Mouse (Mus musculus): ENCODE results near the gene Slc22a18. TPM values are rescaled to one million over a fixed set of nuclear protein-coding genes. Genes with fewer than 3 reads are reported as not detected.

The Slc22a18 gene
- total RNA-seq, 2 experiments from 2014 or later = 0.45 to 0.55 TPM

DNA sequence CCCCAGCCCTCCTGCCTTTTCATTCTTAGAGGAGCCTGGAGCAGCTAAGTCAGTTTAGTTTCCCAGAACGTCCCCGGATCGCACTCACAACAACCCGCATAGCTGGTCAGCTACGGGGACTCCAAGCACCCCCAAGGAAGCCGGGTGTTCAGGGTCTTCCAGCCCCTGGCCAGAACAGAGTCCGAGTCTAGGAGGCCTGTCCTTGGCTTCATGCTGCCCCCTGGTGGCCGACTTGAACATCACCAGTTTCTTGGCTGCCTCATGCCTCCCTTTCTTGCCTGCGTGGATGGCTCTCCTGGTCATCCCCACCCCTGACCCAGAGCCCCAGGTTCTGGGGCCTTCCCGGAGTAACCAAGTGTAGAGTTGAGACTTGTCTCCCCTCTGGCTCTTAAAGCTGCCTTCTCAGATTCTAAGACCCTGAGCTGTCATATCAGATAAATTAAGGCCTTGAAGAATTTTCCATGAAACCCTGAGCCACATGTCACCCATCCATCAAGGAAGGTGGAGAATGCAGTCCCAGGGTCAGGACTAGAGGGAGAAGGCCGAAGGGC lies 9.6 kb upstream of the Slc22a18 start:
- peak; percentile 89 for DNase-seq

DNA sequence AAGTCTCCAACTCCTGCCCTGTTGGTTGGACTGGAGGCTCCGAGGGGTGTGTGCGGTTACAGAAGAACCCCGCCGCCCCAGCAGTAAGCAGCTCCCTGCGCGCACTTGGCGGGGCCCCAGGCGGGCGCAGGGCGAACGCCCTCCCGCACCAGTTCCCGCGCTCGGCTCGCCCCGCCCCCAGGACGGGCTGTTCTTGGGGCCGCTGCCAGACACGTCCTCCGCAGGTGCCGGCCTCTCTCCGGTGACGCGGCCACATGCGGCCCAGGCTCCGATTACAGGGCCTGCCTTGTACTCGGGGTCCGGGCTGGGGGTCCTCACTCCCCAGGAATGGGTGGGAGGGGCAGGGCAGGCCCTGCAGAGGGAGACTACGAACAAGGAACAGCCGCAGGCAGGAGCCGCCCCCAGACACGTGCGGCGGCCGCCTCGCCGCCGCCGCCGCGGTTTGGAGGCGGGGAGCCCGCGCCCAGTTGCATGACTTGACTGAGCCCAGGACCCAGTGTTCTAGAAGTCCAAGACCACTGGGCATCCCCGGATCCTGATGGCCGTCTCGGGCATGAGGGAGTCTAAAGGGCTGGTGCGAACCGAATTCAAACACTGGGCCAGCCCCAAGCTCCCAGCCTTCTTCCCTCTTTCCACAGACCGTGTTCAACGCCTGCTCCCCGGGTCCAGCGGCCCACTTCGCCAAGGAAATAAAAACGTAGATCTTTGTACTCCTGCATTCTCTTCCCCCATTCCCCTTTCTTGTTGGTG lies 8.6 kb upstream of the Slc22a18 start:
- peak; percentile 70 for DNase-seq

DNA sequence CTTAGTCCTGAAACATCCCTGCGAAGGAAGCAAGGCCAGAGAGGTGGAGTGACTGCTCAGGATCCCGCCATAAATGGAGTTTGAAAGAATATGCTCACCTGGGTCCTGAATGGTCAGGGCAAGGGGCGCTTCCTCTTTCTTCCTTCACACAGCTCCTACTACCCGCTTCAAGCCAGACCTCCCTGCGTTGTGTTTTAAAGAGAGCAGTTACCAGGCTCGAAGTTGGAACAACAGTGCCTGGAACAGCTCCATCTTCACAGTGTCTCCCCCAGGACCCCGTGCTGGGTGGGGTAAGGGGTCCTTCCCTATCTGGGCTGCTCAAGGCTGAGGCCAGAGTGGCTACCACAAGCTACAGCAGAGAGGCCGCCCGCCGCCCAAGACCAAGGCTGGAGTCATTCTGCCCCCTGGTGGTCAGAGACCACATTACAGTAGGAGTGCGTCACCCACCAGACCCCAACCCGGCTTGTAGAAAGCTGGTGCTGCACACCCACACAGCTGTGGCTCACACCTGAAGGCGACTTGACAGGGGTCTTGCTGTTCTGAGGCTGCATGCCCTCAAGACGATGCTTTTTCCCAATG lies 7.3 kb upstream of the Slc22a18 start:
- peak; percentile 92 for DNase-seq

DNA sequence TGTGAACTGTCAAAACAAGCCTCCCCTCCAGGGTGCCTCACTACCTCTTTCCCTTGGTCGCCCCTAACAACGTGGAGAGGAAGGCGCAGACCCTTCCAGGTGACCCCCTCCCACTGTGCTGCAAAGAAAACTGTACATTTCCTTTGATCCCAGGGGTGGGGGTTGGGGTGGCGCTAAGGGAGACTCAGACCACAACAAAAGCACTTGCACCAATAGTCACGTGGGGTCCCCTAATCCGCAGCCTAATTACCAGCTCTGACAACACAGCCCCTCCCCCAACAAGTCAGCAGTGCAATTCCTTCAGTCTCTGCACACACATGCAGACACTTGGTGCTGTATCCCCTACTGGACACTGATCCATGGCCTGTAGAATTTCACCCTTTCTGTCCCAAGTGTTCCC lies 5.8 kb upstream of the Slc22a18 start:
- DNase-seq = no peak

DNA sequence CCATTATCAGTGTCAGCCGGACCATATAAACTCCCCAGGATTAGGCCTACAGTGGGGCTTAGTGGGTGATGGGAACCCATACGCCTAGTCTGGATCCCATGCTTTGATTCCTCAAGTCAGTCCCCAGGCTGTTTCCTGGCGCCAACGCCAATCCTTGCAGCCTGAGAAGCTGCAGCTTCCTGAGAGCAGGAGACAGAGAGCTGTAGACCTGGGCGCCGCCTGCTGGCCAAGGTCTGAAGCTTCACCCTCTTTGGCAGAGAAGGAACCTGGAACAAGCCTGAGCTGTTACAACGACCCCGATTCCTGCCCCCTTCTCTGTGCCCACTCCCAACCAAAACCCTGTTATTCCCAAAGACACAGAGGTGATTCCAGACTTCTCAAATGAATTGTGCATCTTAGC lies 3.6 kb upstream of the Slc22a18 start:
- peak; percentile 88 for DNase-seq

DNA sequence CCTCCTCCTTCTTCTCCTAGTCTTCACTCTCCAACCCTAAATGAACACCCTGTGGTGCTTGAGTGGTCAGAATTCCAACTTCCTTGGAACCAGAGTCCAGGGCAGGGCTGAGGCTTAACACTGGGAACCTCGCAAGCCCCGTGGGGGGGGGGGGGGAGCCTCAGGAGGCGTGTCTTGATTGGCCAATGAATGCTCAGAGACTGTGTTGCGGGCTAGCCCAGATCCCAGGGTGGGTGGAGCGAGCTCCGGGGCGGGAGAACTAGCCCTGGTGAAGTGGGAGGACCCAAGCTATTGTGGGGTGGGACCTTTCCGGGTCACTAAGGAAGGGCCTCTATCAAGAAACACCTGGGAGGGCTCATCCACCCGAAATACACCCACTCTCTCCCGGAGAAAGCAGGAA lies 1.3 kb downstream of the Slc22a18 start:
- DNase-seq = no peak

DNA sequence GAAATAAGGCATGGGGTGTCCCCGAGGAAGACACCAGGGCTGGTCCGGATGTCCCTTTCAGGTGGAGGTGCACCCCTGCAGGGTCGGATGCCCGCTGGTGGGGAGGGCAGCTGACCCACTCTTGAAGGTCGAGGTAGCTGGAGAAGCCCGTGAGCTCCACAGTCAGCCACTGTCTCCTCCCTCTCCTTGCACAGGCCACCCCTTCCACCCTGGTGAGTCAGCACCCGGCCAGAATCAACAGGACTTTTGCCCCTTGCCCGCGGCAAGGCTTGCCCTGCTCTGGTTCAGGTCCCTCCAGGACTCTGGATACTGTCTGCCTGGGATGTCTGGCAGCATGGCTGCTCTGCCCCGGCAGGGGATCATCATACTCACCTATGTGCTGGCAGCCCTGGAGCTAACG lies 2.3 kb downstream of the Slc22a18 start:
- DNase-seq = no peak

DNA sequence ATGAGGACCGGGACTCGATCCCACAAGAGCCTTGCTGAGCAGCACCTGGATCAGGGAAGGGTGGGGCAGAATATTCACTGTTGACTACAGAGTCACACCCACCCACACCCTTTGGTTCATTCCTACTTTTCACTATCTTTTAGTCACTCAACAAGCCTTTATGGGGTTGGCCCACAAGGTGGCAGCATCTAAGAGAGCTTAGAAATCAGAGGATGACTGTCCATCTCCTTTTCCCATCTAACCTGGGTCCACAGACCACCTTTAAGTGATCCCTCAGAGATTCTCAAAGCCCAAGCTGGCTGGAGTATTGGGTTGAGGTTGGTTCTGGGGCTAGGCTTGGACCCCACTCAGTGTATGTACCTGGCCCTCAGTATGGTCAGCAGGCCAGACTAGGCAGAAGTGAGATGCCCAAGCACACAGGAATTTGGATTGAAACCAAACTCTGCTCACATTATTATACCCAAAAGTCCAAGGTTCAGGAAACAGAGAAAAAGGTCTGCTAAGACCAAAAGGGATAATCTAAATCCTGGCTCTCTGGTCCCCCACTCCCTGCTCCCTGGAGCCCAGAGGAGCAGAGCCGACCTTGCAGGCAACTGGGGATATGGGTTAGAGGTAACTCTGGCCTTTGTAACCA lies 3.3 kb downstream of the Slc22a18 start:
- DNase-seq = no peak

DNA sequence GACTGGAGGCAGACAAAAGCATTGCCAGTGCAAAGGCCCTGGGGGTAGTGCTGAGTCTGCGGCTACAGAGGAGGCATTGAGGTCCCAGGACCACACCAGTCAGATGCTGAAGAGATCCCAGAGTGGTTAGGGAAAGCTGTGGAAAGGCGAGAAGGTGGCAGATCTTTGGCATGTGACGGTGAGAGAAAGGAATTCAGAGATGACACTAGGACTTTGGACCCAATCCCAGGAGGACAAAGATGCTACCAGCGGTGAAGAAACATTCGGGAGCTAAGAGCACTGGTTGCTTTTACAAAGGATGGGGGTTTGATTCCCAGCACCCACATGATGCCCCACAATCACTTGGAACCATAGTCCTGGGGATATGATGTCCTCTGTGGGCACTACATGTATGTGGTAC lies 4.3 kb downstream of the Slc22a18 start:
- DNase-seq = no peak

DNA sequence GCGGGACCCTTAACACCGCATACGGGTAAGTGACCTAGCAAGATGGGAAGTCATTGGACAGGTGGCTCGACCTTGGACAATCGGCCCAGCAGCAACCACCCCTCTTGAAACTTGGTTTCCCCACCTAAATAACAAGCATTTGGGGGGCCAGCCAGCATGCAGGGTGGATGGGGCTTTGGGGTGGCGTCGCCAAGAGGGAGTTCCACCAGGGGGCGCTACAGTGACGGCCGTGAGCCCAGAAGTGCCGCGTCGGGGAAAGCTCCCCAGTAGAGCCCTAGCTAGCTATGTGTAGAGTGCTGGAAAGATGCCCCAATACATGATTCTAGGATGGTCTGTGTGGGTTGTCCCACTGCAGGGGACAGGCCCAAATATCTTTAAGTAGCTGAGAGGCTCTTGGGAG lies 7.0 kb downstream of the Slc22a18 start:
- peak; percentile 82 for DNase-seq

DNA sequence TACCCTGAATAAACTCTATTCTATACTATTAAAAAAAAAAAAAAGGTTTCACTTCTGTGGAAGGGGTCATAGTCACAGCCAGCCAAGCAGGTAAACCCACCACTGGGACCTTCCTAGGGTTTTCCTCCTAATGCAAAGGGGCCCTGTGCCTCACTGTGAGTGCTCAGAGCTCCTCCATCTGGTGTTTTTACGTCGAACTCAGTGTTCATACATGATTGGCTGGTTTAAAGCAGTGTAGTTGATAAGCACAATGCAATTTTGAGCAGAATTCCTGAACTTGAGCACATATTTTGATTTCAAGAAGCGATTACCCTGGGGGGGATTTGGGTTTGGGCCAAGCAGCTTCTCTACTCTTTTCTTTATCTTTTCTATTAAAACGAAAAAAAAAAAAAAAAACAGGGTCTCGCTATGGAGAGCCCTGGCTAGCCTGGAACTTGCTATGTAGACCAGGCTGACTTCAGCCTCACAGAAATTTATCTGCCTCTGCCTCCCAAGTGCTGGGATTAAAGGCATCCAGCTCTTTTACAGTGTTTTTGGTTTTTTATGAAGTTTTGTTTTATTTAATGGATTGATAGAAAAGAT lies 8.4 kb downstream of the Slc22a18 start:
- no peak for DNase-seq

DNA sequence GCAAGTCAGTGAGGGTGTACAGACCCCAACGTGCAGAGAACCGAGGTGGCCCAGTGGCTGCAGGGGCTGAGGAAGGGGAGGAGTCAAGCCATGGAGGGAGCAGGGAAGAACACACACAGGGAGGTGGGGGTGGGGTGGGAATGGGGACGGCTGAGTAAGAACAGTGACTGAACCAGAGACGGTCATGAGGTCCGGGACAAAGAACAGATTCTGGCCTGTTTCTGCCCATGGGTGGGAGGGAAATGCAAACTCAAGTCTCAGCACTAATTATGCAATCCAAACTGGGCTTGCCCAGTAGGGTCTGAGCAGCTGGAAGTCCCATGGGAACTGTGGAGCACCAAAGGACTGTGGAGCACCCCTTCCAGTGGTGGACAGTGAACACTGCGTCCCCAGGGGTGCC lies 9.0 kb downstream of the Slc22a18 start:
- DNase-seq = no peak

DNA sequence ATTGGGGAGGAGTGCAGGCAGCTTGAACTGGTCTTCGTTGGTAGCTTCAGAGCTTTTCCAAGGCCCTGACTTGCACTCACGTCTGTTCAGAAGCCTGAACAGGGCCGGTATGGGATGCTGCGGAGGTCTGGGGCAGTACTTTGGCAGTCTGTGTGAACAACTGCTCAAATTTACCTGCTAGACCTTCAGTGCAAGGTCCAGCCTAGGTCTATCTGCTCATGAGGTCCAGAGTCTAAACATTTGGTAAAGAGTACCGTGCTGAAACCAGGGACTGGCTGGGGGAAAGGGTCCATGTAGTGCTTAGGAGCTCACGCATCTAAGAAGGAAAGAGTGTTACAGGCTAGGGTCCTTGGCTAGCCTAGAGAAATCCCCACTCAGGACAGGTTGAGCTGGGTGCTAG lies 16.2 kb downstream of the Slc22a18 start:
- no peak for DNase-seq

DNA sequence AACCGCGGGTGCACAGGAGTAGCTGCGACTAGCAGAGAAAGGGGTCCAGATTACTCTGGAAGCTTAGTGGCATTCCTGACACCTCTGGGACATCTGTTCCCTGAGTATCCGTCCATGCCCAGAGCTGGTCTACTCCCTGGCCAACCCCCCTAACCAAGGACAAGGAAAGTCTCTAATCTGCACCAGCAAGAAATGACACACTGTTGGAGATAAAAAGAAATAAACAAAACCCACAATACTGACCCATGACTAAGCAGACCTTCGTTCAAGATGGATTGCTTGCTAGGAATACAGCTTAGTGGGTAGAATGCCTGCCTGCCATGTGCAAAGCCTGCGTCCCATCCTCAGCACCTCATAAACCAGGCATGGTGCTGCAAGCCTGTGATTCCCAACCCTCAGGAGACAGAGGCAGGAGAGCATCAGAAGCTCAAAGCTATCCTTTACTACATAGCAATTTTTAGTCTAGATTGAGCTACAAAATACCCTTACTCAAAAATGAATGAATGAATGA lies 20.1 kb downstream of the Slc22a18 start:
- DNase-seq = no peak

DNA sequence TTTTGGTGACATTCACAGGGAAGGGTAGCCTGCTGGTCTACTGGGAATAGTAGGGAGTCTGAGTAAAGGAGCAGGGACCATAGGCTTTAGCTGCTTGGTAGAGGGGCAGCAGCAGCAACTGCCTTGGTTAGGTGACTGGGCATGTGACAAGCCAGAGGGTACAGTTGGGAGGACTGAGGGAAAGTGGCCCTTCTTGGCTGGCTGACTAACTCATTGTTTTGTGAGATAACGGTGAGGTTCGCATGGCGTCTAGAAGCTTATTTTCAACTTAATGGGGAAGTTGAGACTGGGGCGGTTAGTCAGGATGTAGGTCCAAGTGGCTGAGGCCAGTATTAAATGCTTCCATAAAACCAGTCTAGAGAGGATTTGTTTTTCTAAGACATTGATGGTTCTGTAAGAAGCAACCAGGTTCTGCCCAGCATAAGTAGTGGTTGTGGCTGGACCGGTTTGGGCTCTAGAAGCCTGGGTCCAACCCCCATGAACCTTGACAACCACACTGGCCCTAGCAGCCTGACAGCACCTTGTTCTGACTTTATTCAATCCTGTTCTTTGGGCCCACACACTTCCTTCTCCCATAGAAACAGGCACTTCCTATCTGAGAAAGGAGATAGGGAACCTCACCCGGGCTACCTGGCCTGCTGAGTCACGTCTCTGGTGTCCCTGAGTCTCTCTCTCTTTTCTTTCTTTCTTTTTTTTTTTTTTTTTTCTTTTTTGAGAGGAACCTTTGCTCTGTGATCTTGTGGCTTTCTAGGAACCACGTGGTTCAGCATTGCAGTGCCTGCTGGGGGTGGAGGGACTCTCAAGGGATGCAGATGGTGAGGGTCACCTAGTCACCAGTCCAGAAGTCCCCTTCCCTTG lies 21.8 kb downstream of the Slc22a18 start:
- no peak for DNase-seq

DNA sequence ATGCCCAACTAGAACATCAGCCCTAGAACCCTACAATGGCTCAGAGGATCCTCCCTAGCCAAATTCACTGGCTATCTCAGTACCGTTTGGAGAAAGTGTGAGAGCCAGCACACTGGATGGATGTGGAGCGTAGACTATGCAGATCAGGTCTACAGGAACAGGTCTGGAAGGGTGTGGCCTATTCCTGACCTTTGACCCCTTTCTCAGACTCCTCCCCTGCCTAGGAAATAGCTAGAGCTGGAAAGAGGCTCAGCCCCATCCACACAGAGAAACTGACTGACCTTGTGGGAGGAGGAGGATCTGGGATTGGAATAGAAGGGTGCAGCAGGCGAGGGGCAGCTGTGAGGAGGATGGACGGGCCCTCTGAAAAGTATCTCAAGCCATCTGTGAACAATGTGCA lies 25.0 kb downstream of the Slc22a18 start:
- no peak for DNase-seq

DNA sequence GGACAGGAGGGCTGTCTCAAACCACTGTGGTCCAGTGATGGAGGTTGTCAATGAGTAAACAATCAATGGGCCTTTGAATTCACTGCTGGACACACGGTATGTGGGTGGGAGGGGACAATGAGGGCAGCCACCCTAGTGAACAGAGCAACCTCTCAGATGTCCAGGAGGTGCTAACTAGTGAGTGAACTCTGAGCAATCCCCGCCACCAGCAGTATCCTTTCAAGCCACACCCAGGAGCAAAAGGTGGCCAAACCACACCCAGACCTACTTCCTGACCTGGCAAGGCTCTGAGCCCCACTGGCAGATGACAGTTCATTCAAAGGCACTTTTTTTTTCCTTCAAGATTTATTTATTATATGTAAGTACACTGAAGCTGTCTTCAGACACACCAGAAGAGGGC lies 27.4 kb downstream of the Slc22a18 start:
- no peak for DNase-seq

DNA sequence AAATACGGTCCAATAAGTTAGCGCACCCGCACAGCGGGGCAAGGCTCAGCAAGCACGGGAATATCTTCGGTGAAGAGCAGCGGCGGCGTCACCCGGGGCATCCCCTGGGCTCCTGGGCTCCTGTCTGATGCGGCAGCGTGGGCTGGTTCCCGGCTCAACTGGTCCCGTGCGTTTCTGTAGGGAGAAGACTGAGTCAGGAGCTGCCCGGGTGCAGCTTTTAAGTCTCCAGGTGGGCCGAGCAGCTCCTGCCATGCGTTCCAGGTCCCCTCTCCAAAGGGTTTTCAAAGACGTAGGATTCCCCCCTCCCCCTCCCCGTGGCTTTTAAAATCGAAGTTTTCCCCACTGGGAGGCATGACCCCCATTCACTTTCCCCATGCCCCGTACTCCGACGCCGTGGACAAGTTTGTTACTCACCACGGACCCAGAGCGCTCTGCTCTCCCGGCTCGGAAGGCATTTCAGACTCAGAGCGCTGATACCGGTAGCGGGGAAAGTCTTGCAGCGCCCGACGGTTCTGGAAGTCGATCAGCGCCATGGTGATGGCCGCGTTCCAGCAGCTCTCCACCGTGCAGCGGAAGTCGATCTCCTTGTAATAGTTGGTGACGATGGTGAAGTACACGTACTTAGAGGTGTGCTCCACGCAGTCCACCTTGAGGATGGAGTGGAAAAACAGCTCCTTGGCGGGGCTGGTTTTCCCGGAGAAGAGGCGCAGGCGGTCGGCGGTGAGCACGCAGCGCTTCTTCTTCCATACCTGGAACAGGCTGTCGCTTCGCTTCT lies 28.3 kb downstream of the Slc22a18 start:
- peak; percentile 56 for DNase-seq

DNA sequence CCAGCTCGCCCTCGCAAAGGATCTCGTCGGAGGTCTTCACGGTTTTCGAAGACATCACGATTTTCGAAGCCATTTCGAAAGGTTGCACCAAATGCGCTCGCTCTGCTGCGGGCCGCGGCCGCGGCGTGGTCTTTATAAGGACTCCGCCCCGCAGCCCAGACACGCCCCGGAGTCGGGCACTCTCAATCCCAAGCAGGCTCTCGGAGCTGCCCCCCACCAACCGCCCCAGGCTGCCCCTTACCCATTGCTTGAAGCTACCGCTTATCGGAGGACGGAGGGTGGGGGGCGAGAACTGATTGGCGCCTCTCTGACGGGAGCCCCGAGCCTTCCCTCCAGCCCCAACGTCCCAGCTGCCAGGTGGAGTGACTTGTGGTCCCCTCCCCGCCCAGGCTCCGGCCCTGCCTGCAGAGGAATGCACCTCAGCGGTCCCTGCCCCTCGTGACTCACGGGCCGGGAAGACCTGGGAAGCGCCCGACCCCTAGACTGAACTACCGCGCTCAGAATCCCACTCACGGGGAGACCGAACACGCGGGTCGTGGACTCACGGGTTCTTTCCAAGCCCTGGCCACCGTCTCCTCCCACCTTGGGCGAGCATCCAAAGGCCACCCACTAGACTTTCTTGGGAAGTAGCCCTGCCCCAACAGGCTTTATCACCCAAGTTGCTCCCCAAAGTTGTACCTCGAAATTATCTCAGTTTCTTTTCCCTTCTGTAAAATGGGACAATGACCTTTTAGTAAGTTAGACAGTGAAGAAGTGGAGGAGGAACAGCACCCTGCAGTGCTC lies 29.1 kb downstream of the Slc22a18 start, which contains the start of gene Phlda2:
Gene Phlda2 (minus strand): TSS at position 733 of the 783 bp plus-strand sequence.
- DNase-seq = peak; percentile 23

DNA sequence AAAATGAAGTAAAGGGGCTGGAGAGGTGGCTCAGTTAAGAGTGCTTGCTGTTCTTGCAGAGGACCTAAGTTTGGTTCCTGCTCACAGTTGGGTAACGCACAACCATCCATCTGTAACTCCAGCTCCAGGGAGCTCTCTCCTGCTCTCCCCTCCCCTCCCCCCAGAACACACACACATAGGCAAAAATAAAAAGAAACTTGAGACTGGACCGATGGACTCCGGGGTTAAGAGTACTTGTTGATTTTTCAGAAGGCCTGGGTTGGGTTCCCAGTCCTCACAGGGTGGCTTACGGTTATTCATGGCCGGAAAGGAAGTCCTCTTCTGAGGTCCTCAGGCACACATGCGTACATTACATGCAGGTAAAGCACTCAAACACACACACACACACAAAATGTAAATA lies 30.4 kb downstream of the Slc22a18 start:
- DNase-seq = no peak

Measured in heart, postnatal 4 days (tissue).